Mouse (Mus musculus): ENCODE measurements around the gene Vkorc1.
"Not testable (repeated sequence)": the region's sequence is repeated elsewhere in the genome, so short reads cannot be mapped to it uniquely, and the experiment has no call there.

DNA sequence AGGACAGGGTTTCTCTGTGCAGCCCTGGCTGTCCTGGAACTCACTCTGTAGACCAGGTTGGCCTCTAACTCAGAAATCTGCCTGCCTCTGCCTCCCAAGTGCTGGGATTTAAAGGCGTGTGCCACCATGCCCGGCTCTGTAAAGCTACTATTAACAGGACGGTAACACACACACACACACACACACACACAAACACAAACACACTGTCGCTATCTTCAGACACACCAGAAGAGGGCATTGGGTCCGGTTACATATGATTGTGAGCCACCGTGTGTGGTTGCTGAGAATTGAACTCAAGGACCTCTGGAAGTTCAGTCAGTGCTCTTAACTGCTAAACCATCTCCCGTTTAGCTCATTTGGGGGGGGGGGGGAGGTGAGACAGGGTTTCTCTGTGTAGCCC is 474 bp upstream of the Vkorc1 start:
- TF ChIP-seq POLR2A (IDR thresholded peaks at IDR 0.05; ENCODE audit: control insufficient read depth, extremely low read depth, insufficient read depth, low read length, poor library complexity); CTCF (IDR thresholded peaks at IDR 0.05; ENCODE audit: borderline replicate concordance, control insufficient read depth, extremely low read depth, insufficient read depth, low read length, poor library complexity): not testable (repeated sequence)
